Mouse (Mus musculus) myocyte (in vitro differentiated cells): ENCODE measurements around the gene Zfp764.

Experiments
- CEBPB ChIP-seq: IDR thresholded peaks from 2 replicates; pipeline ENCODE4 v1.6.1; 2011; ENCODE audit warnings: mild to moderate bottlenecking, moderate library complexity; ENCODE audit not compliant: poor library complexity, insufficient read depth, severe bottlenecking
- E2F4 ChIP-seq: IDR thresholded peaks from one replicate; pipeline ENCODE4 v1.6.1; 2011; ENCODE audit warnings: mild to moderate bottlenecking, control low read depth, moderate library complexity; ENCODE audit not compliant: insufficient read depth
- MAX ChIP-seq: IDR thresholded peaks from one replicate; pipeline ENCODE4 v1.6.1; 2011; ENCODE audit warnings: low read depth, mild to moderate bottlenecking, control low read depth
- MYOD1 ChIP-seq, 3 experiments: IDR thresholded peaks; one replicate each; pipeline ENCODE4 v1.6.1; 2011; ENCODE audit warnings: control low read depth in 2 of 3, low read depth in 2 of 3, mild to moderate bottlenecking in 2 of 3, moderate library complexity in 1 of 3; ENCODE audit not compliant: insufficient read length in 2 of 3, control insufficient read depth in 1 of 3
- POLR2A ChIP-seq: IDR thresholded peaks from one replicate; pipeline ENCODE4 v1.6.1; 2011; ENCODE audit warnings: low read depth, mild to moderate bottlenecking, control low read depth, moderate library complexity; ENCODE audit not compliant: insufficient read length
- TCF12 ChIP-seq: IDR thresholded peaks from one replicate; pipeline ENCODE4 v1.6.1; 2011; ENCODE audit warnings: mild to moderate bottlenecking, control low read depth; ENCODE audit not compliant: poor library complexity, insufficient read depth, severe bottlenecking

DNA sequence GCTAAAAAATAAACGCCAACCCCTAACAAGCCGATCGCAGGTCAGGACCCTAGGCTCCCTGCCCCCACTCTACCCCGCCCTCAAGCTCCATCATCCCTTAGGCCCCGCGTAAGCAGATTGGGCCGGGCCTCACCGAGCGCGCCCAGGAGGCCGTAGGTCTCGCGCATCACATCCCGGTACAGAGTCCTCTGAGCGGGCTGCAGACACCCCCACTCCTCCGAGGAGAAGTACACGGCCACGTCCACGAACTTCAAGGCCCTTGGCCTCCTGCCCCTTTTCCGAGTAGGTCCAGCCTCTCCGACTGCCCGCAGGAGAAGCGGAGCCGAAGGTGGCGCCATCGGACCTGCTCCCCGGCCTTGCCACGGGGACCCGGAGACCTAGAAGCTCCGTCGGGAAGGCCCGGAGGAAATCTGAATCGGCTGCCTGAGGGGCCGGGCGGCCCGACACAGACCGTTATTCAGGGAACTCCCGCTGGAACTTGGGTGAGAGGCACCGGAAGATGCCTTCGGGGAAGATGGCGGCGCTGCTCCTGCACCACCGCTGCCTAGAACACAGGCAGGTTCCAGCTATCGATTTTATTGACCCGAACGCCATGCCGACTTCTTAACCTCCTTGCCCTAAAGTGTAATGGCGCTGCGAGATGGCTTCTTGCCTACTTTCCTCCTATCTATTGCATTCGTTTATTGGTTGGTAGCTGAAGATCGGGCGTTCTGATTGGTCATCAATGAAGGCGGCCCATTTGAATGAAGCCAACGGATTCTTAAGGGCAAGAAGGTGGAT, 42.1 kb upstream of the Zfp764 start, which contains the start of gene Zfp689:
- peak; percentile 91 for TF ChIP-seq E2F4
- peak; percentile 56 for TF ChIP-seq POLR2A
- TF ChIP-seq CEBPB, result no peak
- TF ChIP-seq TCF12, result no peak
- no peak for TF ChIP-seq MYOD1 (IDR thresholded peaks at IDR 0.05; ENCODE audit: control insufficient read depth in 1 of 3, insufficient read length in 2 of 3, low read depth in 2 of 3)
- TF ChIP-seq MAX, result no peak
